Mouse (Mus musculus) CH12.LX (cell line): ENCODE results near the gene Cnep1r1. TPM values are rescaled to one million over a fixed set of nuclear protein-coding genes. Genes with fewer than 3 reads are reported as not detected.

Experiments
- DNase-seq: peaks from one replicate; pipeline ENCODE4 v3.0.0-alpha.2; 2013; ENCODE audit errors: extremely low read depth
- H3K27ac ChIP-seq: 2 replicates; pipeline ENCODE4 v1.5.1; 2012; ENCODE audit warnings: low read depth, mild to moderate bottlenecking, control low read depth, moderate library complexity; ENCODE audit not compliant: insufficient read depth
- H3K27me3 ChIP-seq: replicated peaks from 2 replicates; pipeline ENCODE3; 2012; ENCODE audit warnings: inconsistent platforms
- H3K36me3 ChIP-seq, 2 experiments: replicated peaks in 1 of 2; 2 replicates each; pipeline versions ENCODE3 to v1.6.1; 2012; ENCODE audit warnings: inconsistent platforms in 1 of 2, low read length in 1 of 2, mild to moderate bottlenecking in 1 of 2, mixed read lengths in 1 of 2, moderate library complexity in 1 of 2; ENCODE audit not compliant: control insufficient read depth in 1 of 2, insufficient read depth in 1 of 2
- H3K4me1 ChIP-seq, 2 experiments: 2 replicates each; pipeline ENCODE4 v1.6.1; 2012; ENCODE audit warnings: inconsistent platforms in 1 of 2, moderate library complexity in 1 of 2; ENCODE audit not compliant: insufficient read depth in 2 of 2, control insufficient read depth in 1 of 2
- H3K4me2 ChIP-seq: 2 replicates; pipeline ENCODE4 v1.6.1; 2012; ENCODE audit warnings: low read depth, mild to moderate bottlenecking, control low read depth; ENCODE audit not compliant: poor library complexity, insufficient read depth, severe bottlenecking
- H3K4me3 ChIP-seq, 3 experiments: fragments of 150-350 bp in 1 of 3; sonication (generic) in 1 of 3; replicated peaks in 1 of 3; 2 replicates each; pipeline versions ENCODE3 to v1.5.1; 2011 to 2012; ENCODE audit warnings: low read depth in 2 of 3, low read length in 2 of 3, mild to moderate bottlenecking in 2 of 3, moderate library complexity in 2 of 3, control low read depth in 1 of 3, improper control_type of control experiment in 1 of 3, inconsistent platforms in 1 of 3, mixed read lengths in 1 of 3; ENCODE audit not compliant: poor library complexity in 1 of 3
- H3K79me2 ChIP-seq: replicated peaks from 2 replicates; pipeline ENCODE4 v1.6.1; 2012; ENCODE audit warnings: mild to moderate bottlenecking, moderate library complexity; ENCODE audit not compliant: control insufficient read depth, poor library complexity, insufficient read depth, severe bottlenecking; ENCODE audit errors: extremely low read depth
- H3K9ac ChIP-seq: 2 replicates; pipeline ENCODE4 v1.6.1; 2012; ENCODE audit warnings: low read depth, mild to moderate bottlenecking, control low read depth, moderate library complexity; ENCODE audit not compliant: insufficient read depth
- H3K9me3 ChIP-seq: replicated peaks from 2 replicates; pipeline ENCODE3; 2012; ENCODE audit warnings: low read length, inconsistent platforms, mixed read lengths
- CHD1 ChIP-seq: IDR thresholded peaks from 2 replicates; pipeline ENCODE4 v1.6.1; 2012; ENCODE audit warnings: low read depth, low read length, improper control_type of control experiment, inconsistent platforms
- CHD2 ChIP-seq: IDR thresholded peaks from 2 replicates; pipeline ENCODE4 v1.6.1; 2011; ENCODE audit warnings: low read length, improper control_type of control experiment
- HCFC1 ChIP-seq: IDR thresholded peaks from 2 replicates; pipeline ENCODE4 v1.6.1; 2012; ENCODE audit warnings: low read depth, mild to moderate bottlenecking, inconsistent platforms, low read length, improper control_type of control experiment
- IRF4 ChIP-seq: IDR thresholded peaks from 2 replicates; pipeline ENCODE4 v1.6.1; 2014; ENCODE audit warnings: low read depth, mild to moderate bottlenecking, inconsistent platforms, low read length, improper control_type of control experiment
- JUN ChIP-seq: IDR thresholded peaks from 2 replicates; pipeline ENCODE4 v1.6.1; 2011; ENCODE audit warnings: low read depth, mild to moderate bottlenecking, low read length, improper control_type of control experiment, moderate library complexity; ENCODE audit not compliant: insufficient read depth
- JUND ChIP-seq: conservative IDR thresholded peaks from 2 replicates; pipeline ENCODE4 v1.6.1; 2011; ENCODE audit warnings: low read depth, low read length, improper control_type of control experiment
- MAX ChIP-seq: IDR thresholded peaks from 2 replicates; pipeline ENCODE4 v1.6.1; 2011; ENCODE audit warnings: low read length, improper control_type of control experiment
- MAZ ChIP-seq: IDR thresholded peaks from 2 replicates; pipeline ENCODE4 v1.6.1; 2012; ENCODE audit warnings: low read depth, mild to moderate bottlenecking, inconsistent platforms, low read length, improper control_type of control experiment, moderate library complexity
- MEF2A ChIP-seq: IDR thresholded peaks from 2 replicates; pipeline ENCODE4 v1.6.1; 2014; ENCODE audit warnings: low read depth, mild to moderate bottlenecking, inconsistent platforms, low read length, improper control_type of control experiment, borderline replicate concordance
- MXI1 ChIP-seq: IDR thresholded peaks from 2 replicates; pipeline ENCODE4 v1.6.1; 2011; ENCODE audit warnings: mild to moderate bottlenecking, low read depth, low read length, improper control_type of control experiment
- MYC ChIP-seq: IDR thresholded peaks from 2 replicates; pipeline ENCODE4 v1.6.1; 2011; ENCODE audit warnings: low read depth, mild to moderate bottlenecking, improper control_type of control experiment, low read length
- NELFE ChIP-seq: IDR thresholded peaks from 2 replicates; pipeline ENCODE4 v1.6.1; 2011; ENCODE audit warnings: low read depth, low read length, improper control_type of control experiment
- NRF1 ChIP-seq: IDR thresholded peaks from 2 replicates; pipeline ENCODE4 v1.6.1; 2014; ENCODE audit warnings: low read depth, mild to moderate bottlenecking, inconsistent platforms, low read length, improper control_type of control experiment, moderate library complexity
- POLR2A ChIP-seq: IDR thresholded peaks from 2 replicates; pipeline ENCODE4 v1.6.1; 2011; ENCODE audit warnings: low read depth, mild to moderate bottlenecking, improper control_type of control experiment, low read length
- RAD21 ChIP-seq: IDR thresholded peaks from 2 replicates; pipeline ENCODE4 v1.6.1; 2011; ENCODE audit warnings: low read depth, mild to moderate bottlenecking, low read length, improper control_type of control experiment, moderate library complexity
- SMC3 ChIP-seq: IDR thresholded peaks from 2 replicates; pipeline ENCODE4 v1.6.1; 2011; ENCODE audit warnings: low read depth, low read length, improper control_type of control experiment
- USF1 ChIP-seq: IDR thresholded peaks from 2 replicates; pipeline ENCODE4 v1.6.1; 2014; ENCODE audit warnings: low read depth, mild to moderate bottlenecking, inconsistent platforms, low read length, improper control_type of control experiment
- USF2 ChIP-seq: conservative IDR thresholded peaks from 2 replicates; pipeline ENCODE4 v1.6.1; 2011; ENCODE audit warnings: low read depth, low read length, improper control_type of control experiment
- ZC3H11A ChIP-seq: IDR thresholded peaks from 2 replicates; pipeline ENCODE4 v1.6.1; 2012; ENCODE audit warnings: low read depth, mild to moderate bottlenecking, inconsistent platforms, low read length, improper control_type of control experiment
- ZNF384 ChIP-seq: IDR thresholded peaks from 2 replicates; pipeline ENCODE4 v1.6.1; 2012; ENCODE audit warnings: low read depth, low read length, improper control_type of control experiment, inconsistent platforms
- dilution Hi-C: fragments of 300-500 bp; cut with MboI; formaldehyde crosslinking; loops from 2 replicates; pipeline ENCODE4 v1.14.3; 2020; ENCODE audit warnings: low sequenced_read_pairs; ENCODE audit not compliant: extremely low pct_unique_long_range_greater_than_20kb, extremely low pct_ligation_motif_present
- in situ Hi-C: fragments of 300-500 bp; cut with MboI; formaldehyde crosslinking; loops from 3 replicates; pipeline ENCODE4 v1.14.3; 2019; ENCODE audit warnings: low sequenced_read_pairs, low pct_ligation_motif_present, low pct_unique_long_range_greater_than_20kb, mixed read lengths
- polyA plus RNA-seq: library from polyadenylated mRNA; unstranded; fragments of >175 nt; gene quantifications from 2 replicates; pipeline ENCODE4 v1.2.1, GENCODE M21; 2012; ENCODE audit warnings: low read depth; ENCODE audit not compliant: insufficient read length
- total RNA-seq, 2 experiments: library from RNA; depleted of rRNA; stranded (reverse); fragments of 300-350 nt in 1 of 2; fragments of >200 nt in 1 of 2; gene quantifications; 2 replicates each; pipeline ENCODE4 v1.2.3; 2012 to 2014

The Cnep1r1 gene
- total and polyA plus RNA-seq, 3 experiments: 8.7 to 31.2 (median 30.8) TPM

DNA sequence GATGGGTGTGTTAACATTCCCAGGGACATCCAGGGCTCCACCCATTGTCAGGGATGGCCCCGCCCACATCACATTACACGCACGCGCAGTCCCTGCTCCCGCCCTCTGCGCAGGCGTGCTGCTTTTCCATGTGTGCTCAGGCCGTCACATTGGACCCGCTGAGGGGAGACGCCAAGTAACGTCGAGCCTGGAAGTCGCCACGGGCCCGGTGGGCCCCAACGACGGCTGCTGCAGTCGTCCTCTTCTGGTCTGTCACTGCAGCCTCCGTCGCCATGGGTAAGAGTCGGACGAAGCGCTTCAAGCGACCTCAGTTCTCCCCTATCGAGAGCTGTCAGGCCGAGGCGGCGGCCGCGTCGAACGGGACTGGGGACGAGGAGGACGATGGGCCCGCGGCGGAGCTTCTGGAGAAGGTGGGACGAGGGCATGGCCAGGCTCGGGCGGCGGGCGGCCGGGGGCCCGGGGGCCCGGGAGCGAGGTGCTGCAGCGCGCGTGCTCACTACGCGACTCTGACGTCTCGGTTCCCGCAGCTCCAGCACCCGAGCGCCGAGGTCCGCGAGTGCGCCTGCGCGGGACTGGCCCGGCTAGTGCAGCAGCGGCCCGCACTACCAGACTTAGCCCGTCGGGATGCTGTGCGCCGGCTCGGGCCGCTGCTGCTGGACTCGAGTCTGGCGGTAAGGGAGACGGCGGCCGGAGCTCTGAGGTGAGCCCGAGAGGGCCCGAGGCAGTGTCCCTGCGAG, 19.3 kb downstream of the Cnep1r1 start, which contains the start of gene Heatr3 (continued):
- TF ChIP-seq MAZ (0 out of 2 replicates have a peak, but pooled peaks have one; percentile 51), POLR2A (peak; percentile 95), CHD2 (no peak), HCFC1 (peak; percentile 67), CHD1 (no peak), USF1 (no peak), IRF4 (peak; percentile 34; the same call in 1 of the 2 replicates)

DNA sequence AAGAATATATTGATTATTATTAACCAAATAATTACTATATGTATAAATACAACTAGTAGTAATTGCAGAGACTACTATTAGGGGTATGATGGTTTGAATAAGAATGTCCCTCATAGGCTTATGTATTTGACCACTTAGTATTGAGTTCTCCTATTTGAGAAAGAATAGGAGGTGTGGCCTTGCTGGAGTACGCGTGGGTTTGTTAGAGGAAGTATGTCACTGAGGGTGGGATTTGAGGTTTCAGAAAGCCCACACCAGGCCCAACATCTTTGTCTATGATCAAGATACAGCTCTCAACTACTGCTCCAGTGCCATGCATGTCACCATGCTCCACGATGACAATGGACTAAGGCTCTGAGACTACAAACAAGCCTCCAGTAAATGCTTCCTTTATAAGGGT, 20.7 kb downstream of the Cnep1r1 start:
- H3K27ac ChIP-seq: no peak overlapping the region
- peak; percentile 65 for DNase-seq
- no peaks in the 10 kb centered on the region for H3K9me3 ChIP-seq
- H3K4me1 ChIP-seq: peaks cover 6 to 36% of the 10 kb centered on the region in 2 experiments
- peaks cover 26 to 67% of the 10 kb centered on the region in 2 experiments for H3K36me3 ChIP-seq
- no peak for TF ChIP-seq MAX
- no peak for TF ChIP-seq HCFC1
- TF ChIP-seq USF2: no peak
- no peak for TF ChIP-seq MXI1
- TF ChIP-seq POLR2A: no peak
- no peak for TF ChIP-seq MYC
- no peak for TF ChIP-seq RAD21
- no peak for TF ChIP-seq NELFE
- TF ChIP-seq JUND: no peak
- no peak for TF ChIP-seq NRF1
- no peak for TF ChIP-seq ZC3H11A
- TF ChIP-seq SMC3: no peak
- no peak for TF ChIP-seq JUN
- TF ChIP-seq ZNF384: no peak
- no peak for TF ChIP-seq MEF2A
- TF ChIP-seq CHD2: no peak
- H3K4me3 ChIP-seq: no peak overlapping the region
- peaks cover 31% of the 10 kb centered on the region for H3K79me2 ChIP-seq
- in situ Hi-C loops (no loop called here), dilution Hi-C loops (no loop called here)
- H3K27me3 ChIP-seq: no peaks in the 10 kb centered on the region
- H3K9ac ChIP-seq: no peak overlapping the region
- peak overlapping the region; percentile 10; the same call in 1 of the 2 replicates for H3K4me2 ChIP-seq
